Mouse (Mus musculus): ENCODE measurements at regions not wholly inside any gene's neighbourhood (a gene's known extent, or its start where the extent isn't known, plus 50 kb on each side); places are given as distances from the start of the nearest gene placed in this dataset.
"Not testable (repeated sequence)": the region's sequence is repeated elsewhere in the genome, so short reads cannot be mapped to it uniquely, and the experiment has no call there.

DNA sequence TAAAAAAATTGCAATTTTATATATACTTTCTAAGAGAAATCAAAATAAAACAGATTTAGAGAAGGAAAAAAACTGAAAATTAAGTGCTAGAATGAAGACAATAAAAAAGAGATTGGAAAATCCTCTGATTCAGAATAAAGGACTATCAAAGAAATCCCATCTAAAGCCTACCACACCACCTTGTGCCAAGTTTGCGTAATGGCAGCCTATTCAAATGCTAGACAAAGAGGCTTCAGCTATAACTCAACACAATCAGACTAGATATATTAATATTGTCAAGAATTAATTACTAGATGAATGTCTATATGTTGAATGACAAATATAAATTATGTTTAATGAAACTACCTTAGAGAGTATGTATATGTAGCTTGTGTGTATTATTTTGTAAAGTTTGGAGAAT is 221.9 kb upstream of the Ascc3 start:
- DNase-seq (ENCODE audit: low read depth, low spot score): peak; percentile 59

DNA sequence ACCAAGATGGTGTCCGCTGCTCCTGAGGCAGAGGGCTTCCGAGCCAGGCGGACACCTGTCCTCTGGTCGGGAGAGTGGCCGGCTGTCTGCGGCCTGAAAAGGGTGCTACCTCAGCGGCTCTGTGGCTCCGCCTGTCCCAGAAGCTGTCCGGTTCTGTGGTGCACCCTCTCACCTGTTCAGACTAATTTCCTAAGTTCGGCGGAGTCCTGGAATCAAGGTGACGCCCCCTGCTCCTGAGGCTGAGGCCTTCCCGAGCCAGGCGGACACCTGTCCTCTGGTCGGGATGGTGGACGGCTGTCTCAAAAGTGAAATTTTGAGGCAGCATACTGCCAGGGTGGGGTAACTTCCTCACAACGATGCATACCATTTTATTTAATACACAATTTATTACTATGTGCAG is 199.9 kb upstream of the Ascc3 start:
- DNase-seq (ENCODE audit: low read depth, low spot score): not testable (repeated sequence)
